Mouse (Mus musculus) neural tube, embryonic 15.5 days (tissue): ENCODE measurements around the gene Lmo2. TPM values are rescaled to one million over a fixed set of nuclear protein-coding genes. Genes with fewer than 3 reads are reported as not detected.

Experiments used
- ATAC-seq: fragments of 200-750 bp; cut with Nextera tagmentation; 2 replicates; pipeline ENCODE4 v1.8.0; 2017; ENCODE audit warnings: mild to moderate bottlenecking, moderate TSS enrichment, moderate library complexity; ENCODE audit not compliant: low FRiP score
- H3K27ac ChIP-seq: fragments of 300-500 bp; sonication (generic); replicated peaks from 2 replicates; pipeline ENCODE4 v1.5.1; 2015; ENCODE audit warnings: mild to moderate bottlenecking, inconsistent platforms
- H3K27me3 ChIP-seq: fragments of 300-500 bp; sonication (generic); replicated peaks from 2 replicates; pipeline ENCODE4 v1.6.1; 2015; ENCODE audit warnings: inconsistent platforms
- H3K36me3 ChIP-seq: fragments of 300-500 bp; sonication (generic); 2 replicates; pipeline ENCODE4 v1.6.1; 2015; ENCODE audit warnings: inconsistent platforms
- H3K4me1 ChIP-seq: fragments of 300-500 bp; sonication (generic); 2 replicates; pipeline ENCODE4 v1.6.1; 2015; ENCODE audit warnings: inconsistent platforms
- H3K4me2 ChIP-seq: fragments of 300-500 bp; sonication (generic); 2 replicates; pipeline ENCODE4 v1.6.1; 2015; ENCODE audit warnings: inconsistent platforms, mild to moderate bottlenecking, moderate library complexity
- H3K4me3 ChIP-seq: fragments of 300-500 bp; sonication (generic); replicated peaks from 2 replicates; pipeline ENCODE4 v1.5.1; 2015; ENCODE audit warnings: mild to moderate bottlenecking, inconsistent platforms
- H3K9ac ChIP-seq: fragments of 300-500 bp; sonication (generic); replicated peaks from 2 replicates; pipeline ENCODE4 v1.6.1; 2015; ENCODE audit warnings: mild to moderate bottlenecking, inconsistent platforms
- H3K9me3 ChIP-seq: fragments of 300-500 bp; sonication (generic); replicated peaks from 2 replicates; pipeline ENCODE4 v1.6.1; 2016; ENCODE audit warnings: inconsistent platforms
- WGBS: fragments of 180-500 bp; shearing (Covaris S2); methylation state at CpG from one replicate; pipeline ENCODE4 v1.1.7; 2015; ENCODE audit warnings: mixed read lengths; 5-methylcytosine and 5-hydroxymethylcytosine counted together
- polyA plus RNA-seq: library from polyadenylated mRNA; unstranded; fragments of >200 nt; fragmentation: Nextera tagmentation; extraction: Ambion mirVana; gene quantifications from 2 replicates; pipeline ENCODE4 v1.2.1, GENCODE M21; 2015

Gene Lmo2
- polyA plus RNA-seq, 1 experiment from 2014 or later, result 55.4 TPM

DNA sequence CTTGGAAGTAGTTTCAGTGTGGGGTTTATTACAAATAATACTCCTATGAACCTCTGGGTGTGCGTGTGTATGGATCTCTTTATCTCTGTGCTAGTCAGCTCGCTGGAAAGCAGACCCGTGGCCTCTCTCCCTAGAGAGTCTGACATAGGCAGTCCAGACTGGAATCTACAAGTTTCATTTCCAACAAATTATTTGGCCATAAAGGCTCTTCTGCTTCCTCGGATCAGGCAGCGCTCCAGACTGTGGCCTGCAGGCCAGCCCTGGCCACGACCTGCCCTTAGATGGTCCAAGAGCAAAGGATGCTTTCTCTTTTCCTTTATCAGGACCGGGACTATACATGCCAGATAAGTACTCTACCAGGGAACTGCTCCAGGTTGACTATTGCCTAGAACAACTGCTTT is 26.3 kb upstream of the Lmo2 start:
- no peak for ATAC-seq
- no peaks in the 10 kb centered on the region for H3K9me3 ChIP-seq
- H3K27me3 ChIP-seq, result no peaks in the 10 kb centered on the region
- no peaks in the 10 kb centered on the region for H3K36me3 ChIP-seq
- 62% methylated on average over 7 of the region's 7 CpGs for WGBS
- H3K4me2 ChIP-seq, result no peak overlapping the region
- no peak overlapping the region for H3K4me3 ChIP-seq
- no peak overlapping the region for H3K27ac ChIP-seq
- H3K4me1 ChIP-seq, result peaks cover 44% of the 10 kb centered on the region
- no peak overlapping the region for H3K9ac ChIP-seq

DNA sequence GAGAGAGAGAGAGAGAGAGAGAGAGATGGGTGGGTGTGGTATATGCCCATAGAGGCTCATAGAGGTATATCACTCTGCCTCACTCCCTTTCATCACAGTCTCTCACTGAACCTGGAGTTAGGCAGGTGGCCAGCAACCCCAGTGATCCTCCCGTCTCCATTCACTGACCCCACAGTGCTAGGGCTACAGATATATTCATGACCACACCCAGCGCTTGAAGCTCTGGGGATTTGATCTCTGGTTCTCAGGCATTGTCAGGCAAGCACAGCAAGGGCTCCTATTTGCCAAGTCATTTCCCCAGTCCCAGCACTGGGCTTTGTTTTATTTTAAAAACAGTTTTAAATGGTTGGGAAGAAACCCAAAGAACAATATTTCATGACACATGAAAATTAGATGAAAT is 25.8 kb upstream of the Lmo2 start:
- Histone ChIP-seq H3K4me3 (no peak overlapping the region), H3K36me3 (no peaks in the 10 kb centered on the region)

DNA sequence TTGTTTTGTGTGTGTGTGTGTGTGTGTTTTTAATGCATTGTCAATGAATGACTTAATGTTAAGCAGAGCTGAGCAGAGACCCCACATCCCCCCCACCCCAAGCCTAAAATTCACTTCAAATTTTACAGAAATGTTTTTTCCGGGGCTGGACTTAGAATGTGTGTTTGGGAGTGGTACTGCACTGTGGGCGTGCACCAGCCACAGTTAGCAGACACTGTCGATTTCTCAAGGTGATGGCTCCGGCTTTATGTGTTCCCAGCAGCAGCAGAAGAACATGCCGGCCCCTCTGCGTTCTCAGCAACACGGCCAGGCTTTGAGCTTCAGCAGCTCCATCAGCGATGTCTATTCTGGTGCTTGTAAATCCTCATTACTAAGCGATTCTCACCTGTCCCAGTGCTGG is 25.3 kb upstream of the Lmo2 start:
- Histone ChIP-seq H3K4me3 (no peak overlapping the region), H3K9ac (no peak overlapping the region), H3K36me3 (no peaks in the 10 kb centered on the region), H3K9me3 (no peaks in the 10 kb centered on the region), H3K4me1 (peaks cover 42% of the 10 kb centered on the region), H3K27ac (no peak overlapping the region), H3K27me3 (no peaks in the 10 kb centered on the region), H3K4me2 (no peak overlapping the region)
- no peak for ATAC-seq
- WGBS, result 61% methylated on average over 9 of the region's 9 CpGs

More for the DNA sequence above, 25.8 kb upstream of the Lmo2 start:
- Histone ChIP-seq H3K9ac (no peak overlapping the region), H3K9me3 (no peaks in the 10 kb centered on the region), H3K4me2 (no peak overlapping the region), H3K27me3 (no peaks in the 10 kb centered on the region), H3K4me1 (peaks cover 44% of the 10 kb centered on the region), H3K27ac (no peak overlapping the region)
- WGBS, result 43% methylated on average over 2 of the region's 2 CpGs
- no peak for ATAC-seq

DNA sequence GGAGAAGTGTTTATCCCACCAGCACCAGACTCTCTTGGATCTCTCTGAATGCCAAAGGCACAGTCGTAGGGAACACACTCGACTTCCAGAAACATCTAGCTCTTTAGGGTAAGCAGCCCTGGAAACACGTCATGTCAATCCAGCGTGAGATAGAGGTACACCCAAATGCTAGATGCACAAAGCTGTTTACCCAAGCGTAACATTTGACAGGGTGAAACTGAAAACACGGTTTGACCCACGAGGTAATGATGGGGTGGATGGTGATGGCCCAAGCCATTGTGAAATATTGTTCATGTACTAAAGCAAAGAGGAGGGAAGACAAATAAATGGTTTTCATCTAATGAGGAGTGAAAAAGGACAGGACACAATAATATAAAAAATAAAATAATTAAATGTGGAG is 23.5 kb upstream of the Lmo2 start:
- Histone ChIP-seq H3K4me2 (no peak overlapping the region), H3K4me3 (no peak overlapping the region), H3K27ac (no peak overlapping the region), H3K9ac (no peak overlapping the region), H3K9me3 (no peaks in the 10 kb centered on the region), H3K4me1 (peaks cover 30% of the 10 kb centered on the region), H3K36me3 (no peaks in the 10 kb centered on the region), H3K27me3 (no peaks in the 10 kb centered on the region)
- 36% methylated on average over 7 of the region's 7 CpGs for WGBS
- no peak for ATAC-seq

DNA sequence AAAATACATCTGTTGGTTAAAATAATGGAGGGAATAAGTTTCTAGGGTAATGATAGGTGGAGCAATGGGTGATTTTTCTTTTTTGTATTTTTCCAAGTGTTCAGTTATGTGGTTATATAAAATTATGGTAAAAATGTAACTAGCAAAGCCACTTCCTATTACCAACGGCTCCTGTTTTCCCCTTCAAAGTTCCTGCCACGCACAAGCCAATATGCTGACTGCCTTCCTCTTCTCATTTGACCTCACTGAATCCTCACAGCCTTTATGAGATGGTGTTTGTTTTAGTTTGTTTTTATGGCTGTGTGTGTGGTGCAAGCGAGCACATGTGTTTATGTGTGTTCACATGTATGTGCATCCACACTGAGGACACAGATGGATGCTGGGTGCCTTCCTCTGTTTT is 23.1 kb upstream of the Lmo2 start:
- Histone ChIP-seq H3K4me2 (no peak overlapping the region), H3K4me1 (peaks cover 26% of the 10 kb centered on the region), H3K27me3 (no peaks in the 10 kb centered on the region), H3K9ac (no peak overlapping the region), H3K36me3 (no peaks in the 10 kb centered on the region), H3K9me3 (no peaks in the 10 kb centered on the region), H3K27ac (no peak overlapping the region), H3K4me3 (no peak overlapping the region)
- ATAC-seq, result no peak
- WGBS, result 90% methylated on average over 3 of the region's 3 CpGs

DNA sequence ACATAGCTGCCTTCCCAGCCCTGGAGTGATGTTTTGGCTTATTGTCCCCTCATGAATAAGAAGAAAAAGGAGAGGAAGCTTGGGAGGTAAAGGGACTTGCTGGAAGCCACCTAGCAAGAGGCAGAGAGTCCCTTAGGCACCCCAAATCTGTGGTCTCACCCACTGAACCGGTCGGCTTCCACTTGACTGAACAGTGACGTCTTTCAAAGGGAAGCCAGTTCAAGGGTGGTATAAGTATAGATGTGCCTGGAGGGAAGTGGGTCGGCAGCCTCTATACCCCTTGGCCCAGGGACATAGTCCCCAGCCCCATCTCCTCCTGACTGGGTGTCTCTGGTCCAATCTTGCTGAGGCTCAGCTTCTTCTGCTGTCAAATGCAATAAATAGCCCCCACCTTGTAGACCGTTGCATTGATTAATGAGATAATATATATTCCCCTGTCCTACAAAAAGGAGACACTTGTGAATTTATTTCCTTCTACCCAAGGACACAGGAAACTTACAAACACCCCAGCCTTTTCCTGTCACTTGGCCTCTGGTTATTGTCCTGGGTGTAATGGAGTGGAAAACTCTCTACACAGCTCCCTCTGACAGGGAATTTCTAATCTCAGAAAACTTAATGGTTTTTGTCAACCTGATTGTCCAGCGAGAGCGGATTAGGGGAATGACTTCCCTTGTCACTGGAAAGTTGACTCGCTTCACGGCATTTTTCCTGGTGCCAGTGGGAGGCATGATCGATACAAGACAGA is 21.9 kb upstream of the Lmo2 start:
- H3K36me3 ChIP-seq, result no peaks in the 10 kb centered on the region
- 50% methylated on average over 10 of the region's 10 CpGs for WGBS
- H3K4me1 ChIP-seq, result peaks cover 14% of the 10 kb centered on the region
- H3K27ac ChIP-seq, result no peak overlapping the region
- ATAC-seq, result no peak
- H3K27me3 ChIP-seq, result no peaks in the 10 kb centered on the region
- no peak overlapping the region for H3K4me2 ChIP-seq
- no peak overlapping the region for H3K9ac ChIP-seq
- no peak overlapping the region for H3K4me3 ChIP-seq
- no peaks in the 10 kb centered on the region for H3K9me3 ChIP-seq

DNA sequence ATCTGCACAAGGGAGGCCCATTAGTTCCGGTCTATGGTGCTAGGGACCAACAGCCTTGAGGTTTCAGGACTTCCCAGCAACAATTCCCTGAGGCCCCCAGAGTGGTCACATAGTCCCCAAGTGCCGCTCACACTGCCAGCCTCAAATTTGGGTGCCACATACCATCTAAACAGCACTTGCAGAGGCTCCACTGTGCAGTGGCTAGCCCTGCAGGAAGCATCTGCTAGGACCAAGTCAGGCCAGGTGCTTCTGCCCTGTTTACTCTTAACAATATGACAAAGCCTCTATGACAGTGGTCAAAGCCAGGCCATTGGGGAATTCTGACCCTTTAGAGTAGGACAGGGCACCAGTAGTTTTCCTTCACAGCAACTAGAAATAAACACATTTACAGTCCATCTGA is 21.1 kb upstream of the Lmo2 start:
- no peak overlapping the region for H3K9ac ChIP-seq
- no peaks in the 10 kb centered on the region for H3K36me3 ChIP-seq
- no peaks in the 10 kb centered on the region for H3K27me3 ChIP-seq
- H3K4me2 ChIP-seq, result no peak overlapping the region
- H3K4me3 ChIP-seq, result no peak overlapping the region
- ATAC-seq, result no peak
- H3K27ac ChIP-seq, result no peak overlapping the region
- H3K9me3 ChIP-seq, result no peaks in the 10 kb centered on the region
- WGBS, result 95% methylated on average over 2 of the region's 2 CpGs
- peaks cover 7% of the 10 kb centered on the region for H3K4me1 ChIP-seq

DNA sequence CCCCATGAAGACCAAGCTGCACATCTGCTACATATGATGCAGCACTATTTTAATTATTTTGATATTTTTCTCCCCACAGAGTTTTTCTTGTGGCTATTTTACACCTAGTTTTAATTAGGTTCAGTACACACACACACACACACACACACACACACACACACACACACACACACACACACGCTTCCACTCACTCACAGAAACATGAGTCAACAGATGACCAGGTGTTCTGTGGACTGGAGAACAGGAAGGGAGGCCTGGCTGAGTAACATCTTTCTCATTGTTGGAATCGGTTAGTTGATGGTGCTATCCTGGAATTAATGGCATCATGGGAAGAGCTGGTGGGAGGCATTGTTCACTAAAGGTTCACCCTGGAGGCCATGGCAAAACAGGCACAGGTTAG is 20.1 kb upstream of the Lmo2 start:
- no peak for ATAC-seq
- H3K9ac ChIP-seq, result no peak overlapping the region
- WGBS, result 87% methylated on average over 2 of the region's 2 CpGs
- no peak overlapping the region for H3K27ac ChIP-seq
- H3K4me2 ChIP-seq, result no peak overlapping the region
- H3K27me3 ChIP-seq, result no peaks in the 10 kb centered on the region
- peaks cover under 1% of the 10 kb centered on the region for H3K4me1 ChIP-seq
- no peaks in the 10 kb centered on the region for H3K36me3 ChIP-seq
- H3K4me3 ChIP-seq, result no peak overlapping the region
- H3K9me3 ChIP-seq, result no peaks in the 10 kb centered on the region

DNA sequence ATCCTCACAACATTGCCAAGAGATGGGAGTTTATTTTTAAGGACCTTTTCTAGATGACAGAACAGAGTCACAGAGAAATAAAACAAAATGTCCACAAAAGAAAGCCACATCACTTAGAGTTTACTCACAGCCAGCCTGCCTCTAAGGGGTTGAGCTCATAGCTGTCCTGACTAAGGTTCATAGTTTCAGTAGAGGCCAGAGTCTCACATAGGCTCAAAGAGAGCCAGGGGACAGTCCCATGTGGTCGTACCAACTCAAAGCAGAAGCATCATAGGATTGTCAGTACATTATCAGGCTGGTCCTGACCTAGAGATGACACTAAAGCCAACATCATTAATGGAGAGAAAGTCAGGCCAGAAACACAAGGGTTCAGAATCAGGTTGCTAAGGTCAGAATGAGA is 19.2 kb upstream of the Lmo2 start:
- ATAC-seq, result no peak
- no peak overlapping the region for H3K9ac ChIP-seq
- no peaks in the 10 kb centered on the region for H3K36me3 ChIP-seq
- no peaks in the 10 kb centered on the region for H3K4me1 ChIP-seq
- H3K27me3 ChIP-seq, result no peaks in the 10 kb centered on the region
- no peak overlapping the region for H3K27ac ChIP-seq
- H3K4me2 ChIP-seq, result no peak overlapping the region
- WGBS, result 74% methylated on average over 1 of the region's 1 CpGs
- H3K4me3 ChIP-seq, result no peak overlapping the region
- H3K9me3 ChIP-seq, result no peaks in the 10 kb centered on the region

DNA sequence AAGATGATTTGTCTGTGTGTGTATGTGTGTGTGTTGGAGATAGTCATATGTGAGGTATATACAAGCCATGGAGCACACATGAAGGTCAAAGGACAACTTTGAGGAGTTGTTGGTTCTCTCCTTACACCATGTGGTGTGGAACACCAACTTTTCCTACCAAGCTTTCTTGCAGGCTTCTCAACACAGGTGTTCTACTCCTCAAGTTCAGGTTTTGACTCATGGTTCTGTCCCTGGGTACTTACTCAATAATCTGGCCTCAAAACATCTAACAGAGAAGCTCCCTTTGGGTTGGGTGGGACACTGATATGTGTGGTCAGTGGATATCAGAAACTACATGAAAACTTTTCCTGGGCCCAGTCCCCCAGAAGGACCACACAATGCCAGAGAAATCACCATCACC is 18.8 kb upstream of the Lmo2 start:
- Histone ChIP-seq H3K27ac (no peak overlapping the region), H3K9me3 (no peaks in the 10 kb centered on the region), H3K4me3 (no peak overlapping the region), H3K36me3 (no peaks in the 10 kb centered on the region), H3K9ac (no peak overlapping the region), H3K4me2 (no peak overlapping the region), H3K4me1 (no peaks in the 10 kb centered on the region), H3K27me3 (no peaks in the 10 kb centered on the region)
- ATAC-seq, result no peak

DNA sequence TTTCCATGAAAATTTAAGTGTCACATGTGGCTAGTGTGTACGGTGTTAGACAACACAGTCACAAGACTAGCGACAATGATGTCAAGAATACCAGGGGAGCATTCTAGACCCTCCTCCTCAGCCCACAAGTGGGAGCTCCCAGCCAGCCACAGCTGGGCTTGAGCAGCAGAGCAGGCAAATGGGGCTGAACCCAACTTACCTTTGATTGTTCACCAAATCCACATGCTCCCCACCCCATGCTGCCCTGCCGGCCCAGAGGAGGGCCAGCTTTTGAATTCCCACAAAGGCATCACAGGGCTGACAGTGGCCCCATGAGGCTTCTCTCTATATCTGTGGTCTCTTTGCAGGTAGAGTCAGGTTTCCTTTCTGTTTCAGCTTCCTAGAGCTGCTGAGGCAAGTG is 16.7 kb upstream of the Lmo2 start:
- 87% methylated on average over 3 of the region's 3 CpGs for WGBS
- Histone ChIP-seq H3K36me3 (no peaks in the 10 kb centered on the region), H3K9ac (no peak overlapping the region), H3K27me3 (no peaks in the 10 kb centered on the region), H3K27ac (no peak overlapping the region), H3K4me1 (peaks cover 6% of the 10 kb centered on the region; the same call in 1 of the 2 replicates), H3K4me3 (no peak overlapping the region), H3K4me2 (no peak overlapping the region), H3K9me3 (no peaks in the 10 kb centered on the region)
- ATAC-seq, result no peak

DNA sequence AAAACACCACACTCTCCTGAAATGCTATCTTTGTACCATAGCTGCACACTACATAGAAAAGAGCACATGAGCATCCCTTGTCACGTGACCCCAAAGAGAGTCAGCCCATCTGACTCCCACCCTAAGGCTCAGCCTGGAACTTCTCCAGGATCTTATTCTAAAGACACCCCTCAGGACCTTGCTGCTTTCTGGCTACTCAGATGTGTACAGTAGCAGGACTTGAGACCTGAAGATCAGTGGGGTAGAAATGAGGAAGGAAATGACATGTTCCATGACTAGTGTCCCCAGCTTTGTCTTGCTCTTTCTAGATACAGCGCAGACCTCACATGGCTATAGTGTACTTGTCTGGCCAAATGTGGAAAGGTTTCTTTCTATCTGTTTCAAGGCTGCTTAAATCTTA is 12.9 kb upstream of the Lmo2 start:
- no peaks in the 10 kb centered on the region for H3K27me3 ChIP-seq
- no peak overlapping the region for H3K4me2 ChIP-seq
- no peak overlapping the region for H3K9ac ChIP-seq
- no peaks in the 10 kb centered on the region for H3K9me3 ChIP-seq
- no peak for ATAC-seq
- H3K4me1 ChIP-seq, result peaks cover 15% of the 10 kb centered on the region
- H3K4me3 ChIP-seq, result no peak overlapping the region
- WGBS, result 93% methylated on average over 2 of the region's 2 CpGs
- H3K36me3 ChIP-seq, result no peaks in the 10 kb centered on the region
- no peak overlapping the region for H3K27ac ChIP-seq
